Mouse (Mus musculus) ZHBTc4 (cell line): ENCODE measurements around the gene Plod2.

Source experiments
- DNase-seq: peaks from one replicate; pipeline ENCODE4 v3.0.0-alpha.2; 2011; ENCODE audit warnings: low read depth, low spot score

The Plod2 gene

GRCm38 (mm10) chr9:92555006-92555958 lies 13.3 kb downstream of the Plod2 start:
- no peak for DNase-seq

GRCm38 (mm10) chr9:92559750-92560149 lies 17.7 kb downstream of the Plod2 start:
- no peak for DNase-seq

- DNase-seq, result no peak
These were observed 19.0 kb downstream of the Plod2 start for GRCm38 (mm10) chr9:92560840-92561547.

GRCm38 (mm10) chr9:92562416-92562815 lies 20.4 kb downstream of the Plod2 start:
- no peak for DNase-seq

GRCm38 (mm10) chr9:92563306-92563705 lies 21.3 kb downstream of the Plod2 start:
- no peak for DNase-seq

- no peak for DNase-seq
These were observed 22.4 kb downstream of the Plod2 start for GRCm38 (mm10) chr9:92564391-92564790.

- no peak for DNase-seq
These were observed 24.2 kb downstream of the Plod2 start for GRCm38 (mm10) chr9:92566234-92566633.

GRCm38 (mm10) chr9:92567474-92567873 lies 25.5 kb downstream of the Plod2 start:
- no peak for DNase-seq

- DNase-seq, result no peak
These were observed 26.8 kb downstream of the Plod2 start for GRCm38 (mm10) chr9:92568798-92569197.

- no peak for DNase-seq
These were observed 30.5 kb downstream of the Plod2 start for GRCm38 (mm10) chr9:92572376-92573108.

GRCm38 (mm10) chr9:92583876-92584275 lies 41.9 kb downstream of the Plod2 start:
- DNase-seq, result peak; percentile 43

- DNase-seq, result no peak
These were observed 44.0 kb downstream of the Plod2 start for GRCm38 (mm10) chr9:92586025-92586424.

- DNase-seq, result no peak
These were observed 45.4 kb downstream of the Plod2 start for GRCm38 (mm10) chr9:92587391-92587790.

- DNase-seq, result no peak
These were observed 46.2 kb downstream of the Plod2 start for GRCm38 (mm10) chr9:92588226-92588625.

- no peak for DNase-seq
These were observed 47.0 kb downstream of the Plod2 start for GRCm38 (mm10) chr9:92589021-92589420.

- no peak for DNase-seq
These were observed 49.5 kb downstream of the Plod2 start for GRCm38 (mm10) chr9:92591482-92591881.

GRCm38 (mm10) chr9:92592757-92593156 lies 50.7 kb downstream of the Plod2 start:
- DNase-seq, result no peak

- no peak for DNase-seq
These were observed 52.5 kb downstream of the Plod2 start for GRCm38 (mm10) chr9:92594491-92594890.

- no peak for DNase-seq
These were observed 53.3 kb downstream of the Plod2 start for GRCm38 (mm10) chr9:92595296-92595695.

- no peak for DNase-seq
These were observed 55.0 kb downstream of the Plod2 start for GRCm38 (mm10) chr9:92596916-92597547.

- peak; percentile 34 for DNase-seq
These were observed 55.8 kb downstream of the Plod2 start for GRCm38 (mm10) chr9:92597776-92598175.
